In the genomic region with DNA sequence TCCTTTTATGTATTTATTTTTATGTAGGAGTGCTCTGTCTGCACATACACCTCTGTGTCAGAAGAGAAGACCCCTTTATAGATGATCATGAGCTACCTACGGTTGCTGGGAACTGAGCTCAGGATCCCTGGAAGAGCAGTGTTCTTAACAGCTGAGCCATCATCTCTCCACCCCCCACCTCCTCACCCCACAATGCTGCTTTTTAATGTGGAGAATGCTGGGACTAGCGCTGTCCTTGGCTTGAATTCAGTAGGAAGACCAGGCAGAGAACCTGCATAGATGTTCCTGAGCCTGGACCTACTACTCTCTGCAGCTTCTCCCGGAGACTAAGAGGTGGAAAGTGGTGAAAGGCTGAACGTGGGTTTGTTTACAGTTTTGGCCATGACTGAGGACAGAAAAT, we compare ENCODE assay signal across 18 mouse cellular contexts.
"Had no signal": no experiment of that assay in that cellular context is flagged by ENCODE, and none has a peak within 500 bp of the region (broad histone marks: within the 10 kb centered on the region; RNA-seq: fewer than 3 reads in every experiment).

No protein-coding gene starts in this region.

- H3K4me3 ChIP-seq: limb, embryonic 12.5 days; limb, embryonic 15.5 days; myocyte had no signal

- H3K9ac ChIP-seq: limb, embryonic 12.5 days; limb, embryonic 15.5 days; liver, embryonic 14.5 days; liver, postnatal 0 days; lung, embryonic 14.5 days had no signal

- H3K27ac ChIP-seq: kidney, postnatal 0 days; limb, embryonic 12.5 days; limb, embryonic 15.5 days; liver, embryonic 14.5 days had no signal

- H3K27me3 ChIP-seq: limb, embryonic 12.5 days; limb, embryonic 15.5 days had no signal

- H3K4me2 ChIP-seq: limb, embryonic 12.5 days; limb, embryonic 15.5 days; liver, embryonic 11.5 days; lung, embryonic 14.5 days; midbrain, embryonic 11.5 days had no signal

- ATAC-seq: intestine, postnatal 0 days; liver, postnatal 0 days; midbrain, embryonic 16.5 days had no signal

- DNase-seq: kidney, adult 2 months; kidney, postnatal 25 days; left cerebral cortex, postnatal 4 days; liver, postnatal 0 days; lung, embryonic 14.5 days; lung, postnatal 14 days; lung, postnatal 4 days; retina, postnatal 1 day; thymus, postnatal 25 days had no signal

- H3K9me3 ChIP-seq: limb, embryonic 15.5 days had no signal
